Mouse (Mus musculus) hematopoietic stem cell, adult 5-6 weeks (primary cell): Measurements from ENCODE around the gene Chchd6. TPM values are rescaled to one million over a fixed set of nuclear protein-coding genes. Genes with fewer than 3 reads are reported as not detected.

Experiments used
- ATAC-seq, 2 experiments: fragments of 125-278 bp in 1 of 2; replicated peaks in 1 of 2; 2 replicates each; pipeline ENCODE4 v1.8.0; 2016 to 2017; ENCODE audit warnings: inconsistent platforms in 2 of 2, mild to moderate bottlenecking in 2 of 2, moderate number of reproducible peaks in 2 of 2, low read depth in 1 of 2, moderate TSS enrichment in 1 of 2; ENCODE audit not compliant: low FRiP score in 2 of 2, poor library complexity in 2 of 2, severe bottlenecking in 2 of 2, insufficient read depth in 1 of 2, low TSS enrichment in 1 of 2
- total RNA-seq: library from RNA; stranded (forward); fragments of 172-1452, 232-1000 nt; gene quantifications from 2 replicates; pipeline ENCODE4 v1.2.3, GENCODE M21; 2017

The Chchd6 gene
- total RNA-seq, 1 experiment from 2014 or later: 10.4 TPM

- no peak for ATAC-seq
These were observed 233.8 kb downstream of the Chchd6 start for GRCm38 (mm10) chr6:89361418-89362280.

GRCm38 (mm10) chr6:89360709-89361417, 234.6 kb downstream of the Chchd6 start:
- ATAC-seq: no peak

- ATAC-seq: no peak
These were observed 235.4 kb downstream of the Chchd6 start for GRCm38 (mm10) chr6:89359771-89360708.

GRCm38 (mm10) chr6:89359192-89359591, 236.3 kb downstream of the Chchd6 start:
- no peak for ATAC-seq

- ATAC-seq: no peak
These were observed 239.8 kb downstream of the Chchd6 start for GRCm38 (mm10) chr6:89355661-89356060.

GRCm38 (mm10) chr6:89354726-89355125, 240.7 kb downstream of the Chchd6 start:
- ATAC-seq: no peak

- ATAC-seq: no peak
These were observed 241.4 kb downstream of the Chchd6 start for GRCm38 (mm10) chr6:89354076-89354475.

- ATAC-seq: no peak
These were observed 242.4 kb downstream of the Chchd6 start for GRCm38 (mm10) chr6:89353101-89353500.

- no peak for ATAC-seq
These were observed 243.9 kb downstream of the Chchd6 start for GRCm38 (mm10) chr6:89351441-89352137.

- no peak for ATAC-seq
These were observed 244.9 kb downstream of the Chchd6 start for GRCm38 (mm10) chr6:89350520-89350919.

- no peak for ATAC-seq
These were observed 245.4 kb downstream of the Chchd6 start for GRCm38 (mm10) chr6:89350037-89350515.

- no peak for ATAC-seq
These were observed 247.1 kb downstream of the Chchd6 start for GRCm38 (mm10) chr6:89348363-89348762.

GRCm38 (mm10) chr6:89347792-89348191, 247.7 kb downstream of the Chchd6 start:
- no peak for ATAC-seq

- ATAC-seq: no peak
These were observed 249.6 kb downstream of the Chchd6 start for GRCm38 (mm10) chr6:89345855-89346254.

GRCm38 (mm10) chr6:89345486-89345785, 250.0 kb downstream of the Chchd6 start:
- ATAC-seq: no peak

- peak; percentile 32 to 66 for ATAC-seq
These were observed 250.6 kb downstream of the Chchd6 start for GRCm38 (mm10) chr6:89344613-89345485.
